Mouse (Mus musculus) right cerebral cortex, postnatal 14 days (tissue): ENCODE measurements around the gene Hist1h2an.
"Not testable (repeated sequence)": the region's sequence is repeated elsewhere in the genome, so short reads cannot be mapped to it uniquely, and the experiment has no call there.

Experiments
- DNase-seq: peaks from one replicate; pipeline ENCODE4 v3.0.0; 2022

The Hist1h2an gene

GRCm38 (mm10) chr13:21786899-21787629, at the start of gene Hist1h2an, which contains the start of gene Hist1h2bp:
Gene Hist1h2an, minus strand, starts transcription at chr13:21787218.
Gene Hist1h2bp, plus strand, starts transcription at chr13:21787461.
- DNase-seq, result peak; percentile 73

DNA sequence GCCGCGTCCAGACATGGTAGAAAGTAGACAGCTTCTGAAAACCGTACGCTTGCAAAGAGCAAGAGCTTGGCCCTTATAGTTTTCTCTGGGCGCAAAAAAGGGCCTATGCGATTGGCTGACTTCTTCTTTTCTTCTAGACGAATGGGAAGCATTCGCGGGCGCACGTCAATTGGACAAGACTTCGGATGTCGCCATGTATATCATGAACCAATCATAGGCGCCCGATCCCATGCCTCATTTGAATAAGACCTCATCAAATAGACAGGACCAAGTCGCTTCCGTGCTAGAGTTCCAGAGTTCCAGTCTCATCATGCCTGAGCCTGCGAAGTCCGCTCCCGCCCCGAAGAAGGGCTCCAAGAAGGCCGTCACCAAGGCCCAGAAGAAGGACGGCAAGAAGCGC, 46.4 kb upstream of the Hist1h2an start, which contains the start of the genes Hist1h2ap and Hist1h2br:
Gene Hist1h2ap, minus strand, starts transcription at position 47 of the 400 bp plus-strand sequence.
Gene Hist1h2br, plus strand, starts transcription at position 283 of the 400 bp plus-strand sequence.
- not testable (repeated sequence) for DNase-seq

DNA sequence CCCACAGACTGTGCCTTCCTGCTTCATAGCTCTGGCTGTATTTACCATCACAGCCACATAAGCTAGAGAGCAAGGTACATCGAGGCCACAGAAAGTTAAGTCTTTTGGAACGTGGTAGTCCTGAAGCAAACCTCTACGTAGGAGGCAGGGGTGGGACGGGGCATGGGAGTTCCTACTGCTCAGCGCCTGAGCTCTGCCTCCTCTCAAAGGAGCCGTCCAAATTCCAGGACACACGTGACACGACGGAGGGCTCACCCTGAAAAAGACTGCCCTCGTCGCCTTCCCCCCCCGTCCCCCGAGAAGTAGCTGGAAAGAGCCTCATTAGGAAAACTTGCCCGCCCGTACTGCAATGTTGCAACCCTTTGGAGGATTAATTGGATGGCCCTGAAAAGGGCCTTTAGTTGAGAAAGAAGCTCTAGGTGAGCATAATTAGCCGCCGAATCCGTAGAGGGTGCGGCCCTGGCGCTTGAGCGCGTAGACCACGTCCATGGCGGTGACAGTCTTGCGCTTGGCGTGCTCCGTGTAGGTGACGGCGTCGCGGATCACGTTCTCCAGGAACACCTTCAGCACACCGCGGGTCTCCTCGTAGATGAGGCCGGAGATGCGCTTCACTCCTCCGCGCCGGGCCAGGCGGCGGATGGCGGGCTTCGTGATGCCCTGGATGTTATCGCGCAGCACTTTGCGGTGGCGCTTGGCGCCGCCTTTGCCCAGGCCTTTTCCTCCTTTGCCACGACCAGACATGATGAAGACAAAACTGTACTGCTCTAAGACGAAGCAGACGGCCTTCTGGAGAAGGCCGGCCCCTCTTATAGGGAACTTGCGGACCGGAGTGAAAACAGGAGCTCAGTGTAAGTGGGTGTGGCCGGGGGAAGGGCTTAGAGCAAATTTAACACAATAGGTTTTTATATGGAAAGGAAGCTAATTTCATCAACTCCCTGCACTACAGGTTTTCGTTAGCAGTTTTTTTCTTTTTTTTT, 44.7 kb upstream of the Hist1h2an start, which contains the start of gene Hist1h4n:
Gene Hist1h4n, minus strand, starts transcription at position 779 of the 977 bp plus-strand sequence.
- DNase-seq, result not testable (repeated sequence)

DNA sequence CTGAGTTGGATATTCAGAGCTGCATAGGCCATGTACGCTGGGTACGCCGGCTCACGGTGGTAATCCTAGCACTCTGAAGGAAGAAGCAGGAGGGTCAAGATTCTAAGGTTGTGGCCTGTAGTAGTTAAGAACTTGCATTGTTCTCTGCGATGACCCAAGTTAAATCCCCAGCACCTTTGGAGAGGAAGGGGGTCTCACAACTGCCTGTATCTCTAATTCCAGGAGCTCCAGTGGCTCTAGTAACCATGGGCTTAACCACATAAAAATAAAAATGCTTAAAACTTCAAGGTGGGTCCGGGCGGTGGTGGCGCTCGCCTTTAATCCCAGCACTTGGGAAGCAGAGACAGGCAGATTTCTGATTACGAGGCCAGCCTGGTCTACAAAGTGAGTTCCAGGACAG, 43.3 kb upstream of the Hist1h2an start:
- no peak for DNase-seq

DNA sequence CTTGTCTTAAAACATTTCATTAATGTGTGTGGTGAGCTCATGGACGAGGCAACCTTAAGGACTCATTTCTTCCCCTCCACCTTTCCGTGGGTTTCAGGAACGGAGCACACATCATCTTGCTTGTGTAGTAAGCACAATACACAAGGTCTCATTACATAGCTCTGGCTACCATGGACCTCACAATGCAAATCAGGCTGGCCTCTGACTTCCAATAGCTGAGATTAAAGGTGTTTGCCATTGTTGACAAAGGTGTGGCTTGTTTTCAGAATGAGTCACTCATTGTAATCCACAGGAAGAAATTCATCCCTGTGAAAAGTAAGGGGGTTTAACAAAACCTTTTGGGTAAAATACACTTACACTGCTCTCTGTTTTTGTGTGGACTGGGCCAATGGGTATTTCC, 41.5 kb upstream of the Hist1h2an start:
- DNase-seq, result no peak

DNA sequence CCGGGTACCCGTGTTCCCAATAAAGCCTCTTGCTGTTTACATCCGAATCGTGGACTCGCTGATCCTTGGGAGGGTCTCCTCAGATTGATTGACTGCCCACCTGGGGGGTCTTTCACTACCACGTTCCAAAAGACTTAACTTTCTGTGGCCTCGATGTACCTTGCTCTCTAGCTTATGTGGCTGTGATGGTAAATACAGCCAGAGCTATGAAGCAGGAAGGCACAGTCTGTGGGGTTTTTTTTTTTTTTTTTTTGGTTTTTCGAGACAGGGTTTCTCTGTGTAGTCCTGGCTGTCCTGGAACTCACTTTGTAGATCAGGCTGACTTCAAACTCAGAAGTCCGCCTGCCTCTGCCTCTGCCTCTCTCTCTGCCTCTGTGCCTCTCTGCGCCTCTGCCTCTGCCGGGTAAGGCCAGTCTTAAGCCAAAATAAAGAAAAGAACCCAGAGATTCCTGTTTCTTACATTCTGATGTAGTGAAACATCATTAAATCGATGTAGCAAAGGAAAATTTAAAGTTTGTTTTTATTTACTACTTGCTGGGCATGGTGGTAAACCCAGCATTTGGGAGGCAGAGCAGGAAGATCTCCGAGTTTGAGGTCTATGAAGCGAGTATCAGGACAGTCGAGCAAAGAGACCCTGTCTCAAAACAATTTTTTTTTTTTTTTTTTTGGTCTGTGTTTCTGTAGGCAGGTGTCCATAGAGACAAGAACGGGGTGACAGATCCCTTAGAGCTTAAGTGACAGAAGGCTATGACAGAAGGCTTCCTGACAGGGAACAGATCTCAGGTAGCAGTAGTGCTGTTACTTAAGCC, 33.3 kb upstream of the Hist1h2an start:
- DNase-seq, result not testable (repeated sequence)

DNA sequence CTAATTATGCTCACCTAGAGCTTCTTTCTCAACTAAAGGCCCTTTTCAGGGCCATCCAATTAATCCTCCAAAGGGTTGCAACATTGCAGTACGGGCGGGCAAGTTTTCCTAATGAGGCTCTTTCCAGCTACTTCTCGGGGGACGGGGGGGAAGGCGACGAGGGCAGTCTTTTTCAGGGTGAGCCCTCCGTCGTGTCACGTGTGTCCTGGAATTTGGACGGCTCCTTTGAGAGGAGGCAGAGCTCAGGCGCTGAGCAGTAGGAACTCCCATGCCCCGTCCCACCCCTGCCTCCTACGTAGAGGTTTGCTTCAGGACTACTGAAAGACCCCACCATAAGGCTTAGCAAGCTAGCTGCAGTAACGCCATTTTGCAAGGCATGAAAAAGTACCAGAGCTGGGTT, 25.1 kb upstream of the Hist1h2an start:
- not testable (repeated sequence) for DNase-seq

GRCm38 (mm10) chr13:21811539-21811938, 24.5 kb upstream of the Hist1h2an start, which contains the start of gene Hist1h4m:
Gene Hist1h4m, plus strand, starts transcription at chr13:21811746.
- DNase-seq, result peak; percentile 8

- DNase-seq, result not testable (repeated sequence)
Measured at GRCm38 (mm10) chr13:21811074-21811473, 24.1 kb upstream of the Hist1h2an start.

DNA sequence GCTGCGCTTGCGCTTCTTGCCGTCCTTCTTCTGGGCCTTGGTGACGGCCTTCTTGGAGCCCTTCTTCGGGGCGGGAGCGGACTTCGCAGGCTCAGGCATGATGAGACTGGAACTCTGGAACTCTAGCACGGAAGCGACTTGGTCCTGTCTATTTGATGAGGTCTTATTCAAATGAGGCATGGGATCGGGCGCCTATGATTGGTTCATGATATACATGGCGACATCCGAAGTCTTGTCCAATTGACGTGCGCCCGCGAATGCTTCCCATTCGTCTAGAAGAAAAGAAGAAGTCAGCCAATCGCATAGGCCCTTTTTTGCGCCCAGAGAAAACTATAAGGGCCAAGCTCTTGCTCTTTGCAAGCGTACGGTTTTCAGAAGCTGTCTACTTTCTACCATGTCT, 23.1 kb upstream of the Hist1h2an start, which contains the start of the genes Hist1h2bq and Hist1h2ao:
Gene Hist1h2bq, minus strand, starts transcription at position 125 of the 400 bp plus-strand sequence.
Gene Hist1h2ao, plus strand, starts transcription at position 393 of the 400 bp plus-strand sequence.
- not testable (repeated sequence) for DNase-seq

DNA sequence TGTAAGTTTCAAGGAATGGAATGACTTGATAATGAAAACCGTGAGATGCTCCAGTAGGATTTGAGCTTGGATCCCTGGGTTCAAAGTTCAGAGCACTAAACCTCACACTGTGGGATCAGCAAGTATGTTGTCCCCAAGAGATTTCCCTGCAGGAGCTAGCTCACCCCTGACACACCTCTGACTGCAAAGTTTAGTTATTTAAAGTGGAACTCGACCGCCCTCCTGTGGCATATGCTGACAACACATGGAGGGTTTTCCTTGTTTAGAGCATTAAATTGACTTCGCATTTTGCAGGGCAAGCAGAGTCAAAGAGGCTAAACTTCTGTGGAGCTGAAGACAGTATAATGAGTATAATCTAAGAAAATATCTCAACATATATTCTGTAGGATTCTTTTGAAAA, 16.0 kb upstream of the Hist1h2an start:
- DNase-seq, result not testable (repeated sequence)

DNA sequence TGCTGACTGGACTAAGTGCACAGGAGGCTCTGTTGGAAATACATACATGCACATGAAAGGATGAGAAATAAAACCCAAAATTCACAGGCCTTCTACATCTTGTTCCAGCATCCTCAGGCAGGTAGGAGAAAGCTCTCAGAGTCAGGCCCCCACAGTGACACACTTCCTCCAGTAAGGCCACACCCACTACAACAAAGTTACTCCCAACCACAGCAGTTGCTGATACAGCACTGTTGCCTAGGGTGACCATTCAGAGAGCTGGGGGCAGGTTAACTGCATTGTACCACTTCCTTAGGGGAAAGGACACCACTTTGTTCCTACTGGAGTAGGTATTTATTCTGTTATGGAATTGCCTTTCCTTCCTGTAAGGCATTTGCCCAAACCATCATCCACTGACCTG, 10.1 kb upstream of the Hist1h2an start:
- DNase-seq, result not testable (repeated sequence)

DNA sequence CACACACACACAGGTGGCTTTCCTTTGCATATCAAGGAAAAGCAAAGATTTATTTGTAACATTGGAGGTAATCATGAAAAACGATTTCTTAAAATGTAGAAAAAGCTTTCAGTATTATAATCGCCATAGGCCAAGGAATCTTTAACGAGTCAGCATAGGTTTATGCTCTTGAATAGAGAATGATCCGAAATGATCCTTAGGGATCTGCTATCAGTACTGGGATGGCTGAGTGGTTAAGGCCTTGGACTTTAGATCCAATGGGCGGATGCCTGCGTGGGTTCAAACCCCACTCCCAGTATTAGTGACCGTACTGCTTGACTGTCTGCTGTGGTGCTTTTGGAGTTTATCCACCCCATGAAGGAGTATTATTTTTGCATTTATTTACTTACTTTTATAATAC, 8.6 kb upstream of the Hist1h2an start:
- no peak for DNase-seq

GRCm38 (mm10) chr13:21790601-21791283, 3.7 kb upstream of the Hist1h2an start:
- no peak for DNase-seq

- no peak for DNase-seq
Measured at GRCm38 (mm10) chr13:21789925-21790324, 2.9 kb upstream of the Hist1h2an start.

DNA sequence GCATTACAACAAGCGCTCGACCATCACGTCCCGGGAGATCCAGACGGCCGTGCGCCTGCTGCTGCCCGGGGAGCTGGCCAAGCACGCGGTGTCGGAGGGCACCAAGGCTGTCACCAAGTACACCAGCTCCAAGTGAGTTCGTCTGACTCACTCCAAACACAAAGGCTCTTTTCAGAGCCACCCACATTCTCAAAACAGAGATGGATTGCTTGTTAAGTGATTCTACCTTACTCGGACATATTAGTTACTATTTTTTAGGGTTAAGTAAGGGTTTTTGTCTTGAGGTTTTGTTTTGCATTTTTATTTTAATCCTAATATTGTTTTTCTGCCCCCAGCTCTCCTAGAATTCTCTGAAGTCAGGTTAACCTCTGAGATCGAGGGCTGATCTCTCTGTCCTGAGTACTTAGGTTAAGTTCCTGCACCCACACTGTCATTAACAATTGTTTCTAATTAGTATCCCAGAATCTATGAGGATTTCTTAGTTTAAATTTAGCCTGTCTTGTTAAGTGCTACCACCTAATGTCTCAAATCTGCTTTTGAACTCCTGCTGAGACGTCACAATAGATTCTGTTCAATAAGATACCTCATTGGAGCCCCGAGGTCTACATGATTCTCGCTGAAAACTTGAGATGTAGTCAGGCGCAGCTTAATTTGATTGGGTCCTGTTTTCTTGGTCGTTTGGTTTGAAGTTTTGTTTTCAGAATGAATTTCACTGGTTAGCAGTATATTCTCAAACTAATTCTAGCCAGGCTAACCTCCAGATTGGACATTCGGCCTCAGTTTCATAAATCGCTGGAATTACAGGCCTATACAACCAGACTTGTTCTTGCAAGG, 959 bp upstream of the Hist1h2an start:
- no peak for DNase-seq

DNA sequence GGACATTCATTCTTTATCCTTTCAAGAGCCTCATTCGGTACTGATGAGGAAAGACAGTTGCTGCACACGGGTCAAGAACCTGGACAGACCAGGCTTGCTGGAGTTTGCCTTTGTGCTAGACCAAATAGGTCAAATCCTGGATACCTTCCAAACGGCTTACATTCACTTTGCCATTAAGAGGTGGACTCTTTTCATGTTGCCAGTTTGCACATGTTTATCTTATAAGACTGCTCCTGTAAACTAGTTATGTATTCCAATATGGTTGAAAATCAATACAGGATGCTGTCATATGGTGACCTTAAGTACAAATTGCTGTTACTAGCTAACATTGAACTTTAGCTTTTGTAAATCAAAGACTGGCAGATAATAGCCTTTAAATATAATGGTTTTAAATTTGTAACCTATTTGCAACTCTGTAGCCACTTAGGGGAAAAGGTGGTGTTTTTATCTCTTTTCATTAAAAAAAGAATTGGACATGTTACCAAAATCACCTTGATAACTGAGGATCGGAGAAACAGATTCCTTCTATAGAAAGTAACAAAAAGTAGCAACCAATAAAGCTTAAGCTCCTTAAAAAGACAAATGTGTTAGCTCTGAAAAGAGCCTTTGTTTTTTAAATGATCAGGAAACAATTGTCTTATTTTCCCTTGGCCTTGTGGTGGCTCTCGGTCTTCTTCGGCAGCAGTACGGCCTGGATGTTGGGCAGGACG, 674 bp downstream of the Hist1h2an start:
- no peak for DNase-seq

DNA sequence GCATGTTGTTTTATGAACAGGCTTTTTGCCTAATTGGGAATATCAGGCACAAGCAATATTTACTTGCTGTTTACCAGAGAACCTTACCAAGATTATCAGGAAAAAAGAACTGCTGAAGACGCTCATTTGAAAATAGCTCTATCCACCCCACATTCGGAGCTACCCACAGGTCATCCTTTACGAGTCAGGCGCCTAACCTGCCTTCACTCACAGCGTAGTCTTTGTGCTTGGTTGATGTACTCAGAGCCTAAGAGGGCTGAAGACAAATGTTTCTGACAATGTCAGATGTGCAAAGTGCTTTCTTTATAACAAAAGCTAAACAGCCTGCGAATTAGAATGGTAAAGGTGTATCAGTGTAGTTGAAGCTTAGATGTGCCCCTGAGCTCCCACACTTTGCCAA, 2.7 kb downstream of the Hist1h2an start:
- no peak for DNase-seq

GRCm38 (mm10) chr13:21783734-21784161, 3.3 kb downstream of the Hist1h2an start:
- DNase-seq, result no peak

DNA sequence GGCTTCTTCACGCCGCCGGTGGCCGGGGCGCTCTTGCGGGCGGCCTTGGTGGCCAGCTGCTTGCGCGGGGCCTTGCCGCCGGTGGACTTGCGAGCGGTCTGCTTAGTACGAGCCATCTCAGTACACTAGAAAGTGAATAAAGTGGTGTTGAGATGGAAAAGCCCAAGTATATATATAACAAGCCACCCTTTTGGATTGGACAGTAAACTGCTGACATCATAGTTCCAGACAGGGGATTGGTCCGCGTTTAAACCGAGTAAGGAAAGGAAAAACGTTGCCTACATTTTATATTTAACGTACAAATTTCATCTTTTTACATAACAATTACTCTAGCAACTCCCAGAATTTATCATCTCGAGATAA, 3.8 kb downstream of the Hist1h2an start, which contains the start of gene Hist1h3i:
Gene Hist1h3i, minus strand, starts transcription at position 116 of the 363 bp plus-strand sequence.
- no peak for DNase-seq
